Mouse (Mus musculus) neural tube, embryonic 13.5 days (tissue): Measurements from ENCODE around the gene Slc16a9. TPM values are rescaled to one million over a fixed set of nuclear protein-coding genes. Genes with fewer than 3 reads are reported as not detected.
A peak's percentile ranks its signal among the peaks of the same experiment; 100 is the strongest.
"Not testable (repeated sequence)": the region's sequence is repeated elsewhere in the genome, so short reads cannot be mapped to it uniquely, and the experiment has no call there.

ENCODE experiments used
- ATAC-seq: fragments of 200-750 bp; cut with Nextera tagmentation; 2 replicates; pipeline ENCODE4 v1.8.0; 2017; ENCODE audit warnings: low read depth, mild to moderate bottlenecking, moderate TSS enrichment, moderate library complexity
- H3K27ac ChIP-seq: fragments of 300-500 bp; sonication (generic); replicated peaks from 2 replicates; pipeline ENCODE4 v1.5.1; 2015; ENCODE audit warnings: moderate library complexity, mild to moderate bottlenecking, inconsistent platforms
- H3K27me3 ChIP-seq: fragments of 300-500 bp; sonication (generic); 2 replicates; pipeline ENCODE4 v1.6.1; 2015; ENCODE audit warnings: mild to moderate bottlenecking, inconsistent platforms
- H3K36me3 ChIP-seq: fragments of 300-500 bp; sonication (generic); 2 replicates; pipeline ENCODE4 v1.6.1; 2015; ENCODE audit warnings: mild to moderate bottlenecking, inconsistent platforms
- H3K4me1 ChIP-seq: fragments of 300-500 bp; sonication (generic); replicated peaks from 2 replicates; pipeline ENCODE4 v1.6.1; 2015; ENCODE audit warnings: inconsistent platforms
- H3K4me2 ChIP-seq: fragments of 300-500 bp; sonication (generic); 2 replicates; pipeline ENCODE4 v1.6.1; 2015; ENCODE audit warnings: inconsistent platforms, mild to moderate bottlenecking, moderate library complexity
- H3K4me3 ChIP-seq: fragments of 300-500 bp; sonication (generic); 2 replicates; pipeline ENCODE4 v1.5.1; 2015; ENCODE audit warnings: mild to moderate bottlenecking, inconsistent platforms
- H3K9ac ChIP-seq: fragments of 300-500 bp; sonication (generic); 2 replicates; pipeline ENCODE4 v1.6.1; 2015; ENCODE audit warnings: moderate library complexity, mild to moderate bottlenecking, inconsistent platforms
- H3K9me3 ChIP-seq: fragments of 300-500 bp; sonication (generic); 2 replicates; pipeline ENCODE4 v1.6.1; 2016; ENCODE audit warnings: inconsistent platforms
- WGBS: fragments of 180-500 bp; shearing (Covaris S2); methylation state at CpG from one replicate; pipeline ENCODE4 v1.1.7; 2015; 5-methylcytosine and 5-hydroxymethylcytosine counted together
- polyA plus RNA-seq: library from polyadenylated mRNA; unstranded; fragments of >200 nt; fragmentation: Nextera tagmentation; extraction: Ambion mirVana; gene quantifications from 2 replicates; pipeline ENCODE4 v1.2.1, GENCODE M21; 2015

Gene Slc16a9
- polyA plus RNA-seq, 1 experiment from 2014 or later: 1.0 TPM

GRCm38 (mm10) chr10:70220971-70221370 is 23.9 kb upstream of the Slc16a9 start:
- 70% methylated on average over 5 of the region's 5 CpGs for WGBS

DNA sequence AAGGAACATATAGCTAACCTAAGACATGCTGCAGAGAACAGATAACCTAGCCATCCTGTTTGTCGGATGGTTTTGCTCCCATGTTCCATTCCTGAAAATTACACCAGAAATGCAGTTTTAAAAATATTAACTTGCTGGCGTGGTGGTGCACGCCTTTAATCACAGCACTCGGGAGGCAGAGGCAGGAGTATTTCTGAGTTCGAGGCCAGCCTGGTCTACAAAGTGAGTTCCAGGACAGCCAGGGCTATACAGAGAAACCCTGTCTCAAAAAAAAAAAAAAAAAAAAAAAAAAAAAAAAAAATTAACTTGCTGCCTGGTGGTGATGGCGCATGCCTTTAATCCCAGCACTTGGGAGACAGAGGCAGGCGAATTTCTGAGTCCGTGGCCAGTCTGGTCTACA is 22.7 kb upstream of the Slc16a9 start:
- H3K27ac ChIP-seq, H3K4me2 ChIP-seq, H3K27me3 ChIP-seq, H3K4me1 ChIP-seq, ATAC-seq, H3K36me3 ChIP-seq, H3K9me3 ChIP-seq, H3K9ac ChIP-seq, H3K4me3 ChIP-seq: not testable (repeated sequence)
- WGBS: 94% methylated on average over 8 of the region's 8 CpGs

More at GRCm38 (mm10) chr10:70220971-70221370, 23.9 kb upstream of the Slc16a9 start:
- no peak for ATAC-seq
- Histone ChIP-seq H3K4me1 (no peaks in the 10 kb centered on the region), H3K4me2 (no peak overlapping the region), H3K27me3 (no peaks in the 10 kb centered on the region), H3K9me3 (no peaks in the 10 kb centered on the region), H3K4me3 (no peak overlapping the region), H3K36me3 (no peaks in the 10 kb centered on the region), H3K9ac (no peak overlapping the region), H3K27ac (no peak overlapping the region)

DNA sequence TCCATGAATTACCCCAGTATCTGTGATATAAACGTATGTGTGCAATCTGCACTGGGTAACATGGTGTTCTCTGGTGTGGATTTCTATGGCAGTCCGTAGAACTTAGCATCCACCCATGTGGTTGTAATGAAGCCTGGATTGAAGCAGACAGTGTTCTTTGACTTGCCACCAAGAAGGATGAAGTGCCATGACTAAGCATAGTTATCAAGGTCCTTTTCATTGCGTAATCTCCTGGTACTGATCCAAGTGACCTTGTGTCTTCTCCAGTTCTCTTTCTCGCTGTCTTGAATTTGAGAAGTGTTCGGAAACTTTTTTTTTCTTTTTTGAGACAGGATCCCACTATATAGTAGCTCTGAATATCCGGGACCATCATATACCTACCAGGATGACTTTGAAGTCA is 20.3 kb upstream of the Slc16a9 start:
- 90% methylated on average over 6 of the region's 6 CpGs for WGBS
- H3K9me3 ChIP-seq: no peaks in the 10 kb centered on the region
- no peak overlapping the region for H3K4me2 ChIP-seq
- no peak overlapping the region for H3K27ac ChIP-seq
- no peaks in the 10 kb centered on the region for H3K4me1 ChIP-seq
- no peaks in the 10 kb centered on the region for H3K36me3 ChIP-seq
- H3K4me3 ChIP-seq: no peak overlapping the region
- H3K9ac ChIP-seq: no peak overlapping the region
- ATAC-seq: no peak
- H3K27me3 ChIP-seq: no peaks in the 10 kb centered on the region

DNA sequence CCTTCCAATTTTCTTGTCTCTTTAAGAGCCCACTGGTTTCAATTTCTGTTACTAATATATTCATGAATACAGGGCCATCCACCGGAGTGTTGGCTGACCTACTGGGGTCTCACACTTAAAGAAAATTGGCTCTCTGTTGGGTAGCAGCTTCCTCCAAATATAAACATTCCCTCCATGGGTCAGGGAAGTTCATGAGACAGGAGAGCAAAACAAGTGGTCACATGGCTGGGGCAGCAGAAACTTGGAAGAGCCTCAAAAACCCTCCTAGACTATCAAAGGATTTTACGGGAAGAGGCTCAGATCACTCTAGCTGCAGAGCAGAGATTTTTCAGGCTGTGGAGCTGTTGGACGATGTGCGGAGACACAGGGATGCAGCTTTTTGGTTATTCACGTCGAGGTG is 19.1 kb upstream of the Slc16a9 start:
- WGBS: 75% methylated on average over 6 of the region's 6 CpGs
- Histone ChIP-seq H3K4me3 (no peak overlapping the region), H3K27ac (no peak overlapping the region), H3K9ac (no peak overlapping the region), H3K36me3 (no peaks in the 10 kb centered on the region), H3K4me1 (no peaks in the 10 kb centered on the region), H3K27me3 (no peaks in the 10 kb centered on the region), H3K9me3 (no peaks in the 10 kb centered on the region), H3K4me2 (no peak overlapping the region)
- ATAC-seq: no peak

DNA sequence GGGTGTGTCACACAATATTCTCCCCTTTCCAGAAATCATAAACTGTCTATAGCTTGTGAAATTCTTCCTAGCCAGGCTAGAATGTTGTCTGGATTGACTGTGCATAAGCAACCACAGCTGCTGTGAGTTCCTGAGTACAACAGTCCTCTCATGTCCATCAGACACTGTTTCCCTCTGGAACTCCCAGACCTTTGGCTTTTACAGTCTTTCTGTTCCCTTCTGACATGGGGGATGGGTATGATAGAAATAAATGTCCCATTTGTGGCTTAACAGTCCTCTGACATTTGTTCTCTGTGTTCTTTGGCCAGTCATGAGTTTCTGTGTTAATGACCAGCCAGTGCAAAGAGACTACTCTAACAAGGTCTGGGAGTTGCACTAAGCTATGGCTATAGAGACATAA is 18.3 kb upstream of the Slc16a9 start:
- Histone ChIP-seq H3K27ac (no peak overlapping the region), H3K36me3 (no peaks in the 10 kb centered on the region), H3K9ac (no peak overlapping the region), H3K4me1 (no peaks in the 10 kb centered on the region), H3K27me3 (no peaks in the 10 kb centered on the region), H3K4me2 (no peak overlapping the region), H3K9me3 (no peaks in the 10 kb centered on the region), H3K4me3 (no peak overlapping the region)
- ATAC-seq: no peak

DNA sequence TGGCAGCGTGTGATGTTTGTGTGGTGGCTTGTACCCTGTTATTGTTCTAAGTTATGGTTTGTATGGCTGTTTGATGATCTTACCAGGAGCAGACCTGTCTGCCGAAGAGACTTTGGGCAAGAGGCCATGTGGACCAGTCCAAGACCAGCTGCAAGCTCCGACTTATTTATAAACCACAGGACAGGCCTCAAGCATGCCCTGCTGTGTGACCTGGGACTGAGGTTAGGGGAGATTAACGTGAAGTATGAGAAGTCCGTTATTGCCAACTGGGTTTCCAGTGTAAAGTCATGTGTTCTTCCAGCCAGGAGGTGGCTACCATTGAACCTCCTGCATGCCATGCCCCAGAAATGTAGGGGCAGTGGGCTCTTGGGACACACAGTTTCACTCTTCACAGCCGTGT is 14.5 kb upstream of the Slc16a9 start:
- H3K9me3 ChIP-seq: no peaks in the 10 kb centered on the region
- 88% methylated on average over 6 of the region's 6 CpGs for WGBS
- no peak for ATAC-seq
- H3K27me3 ChIP-seq: no peaks in the 10 kb centered on the region
- H3K4me3 ChIP-seq: no peak overlapping the region
- no peak overlapping the region for H3K9ac ChIP-seq
- no peak overlapping the region for H3K4me2 ChIP-seq
- H3K36me3 ChIP-seq: no peaks in the 10 kb centered on the region
- H3K27ac ChIP-seq: no peak overlapping the region
- H3K4me1 ChIP-seq: no peaks in the 10 kb centered on the region

DNA sequence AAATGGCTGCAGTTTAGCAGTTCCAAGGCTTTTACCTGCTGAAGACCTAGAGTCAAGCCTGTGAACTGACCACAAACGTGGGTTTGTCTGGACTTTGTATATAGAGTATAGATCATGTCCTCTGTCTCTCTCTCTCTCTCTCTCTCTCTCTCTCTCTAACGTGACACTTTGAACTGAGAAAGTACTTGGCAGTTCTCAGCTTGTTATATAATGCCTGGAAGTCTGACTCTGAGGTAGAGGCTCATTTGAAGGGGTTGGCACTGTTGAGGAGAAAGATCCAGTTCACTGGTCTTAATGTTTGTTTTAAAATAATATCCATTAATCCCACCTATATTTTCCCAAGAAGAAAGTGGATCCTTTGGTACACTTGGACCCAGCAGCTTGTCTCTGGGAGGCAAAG is 7.0 kb upstream of the Slc16a9 start:
- Histone ChIP-seq H3K4me1 (no peaks in the 10 kb centered on the region), H3K36me3 (no peaks in the 10 kb centered on the region), H3K9ac (no peak overlapping the region), H3K9me3 (0 out of 2 replicates have a peak, but pooled peaks cover 2% of the 10 kb centered on the region), H3K4me3 (no peak overlapping the region), H3K27ac (no peak overlapping the region), H3K27me3 (0 out of 2 replicates have a peak, but pooled peaks cover under 1% of the 10 kb centered on the region), H3K4me2 (no peak overlapping the region)
- WGBS: 76% methylated on average over 2 of the region's 2 CpGs
- no peak for ATAC-seq

DNA sequence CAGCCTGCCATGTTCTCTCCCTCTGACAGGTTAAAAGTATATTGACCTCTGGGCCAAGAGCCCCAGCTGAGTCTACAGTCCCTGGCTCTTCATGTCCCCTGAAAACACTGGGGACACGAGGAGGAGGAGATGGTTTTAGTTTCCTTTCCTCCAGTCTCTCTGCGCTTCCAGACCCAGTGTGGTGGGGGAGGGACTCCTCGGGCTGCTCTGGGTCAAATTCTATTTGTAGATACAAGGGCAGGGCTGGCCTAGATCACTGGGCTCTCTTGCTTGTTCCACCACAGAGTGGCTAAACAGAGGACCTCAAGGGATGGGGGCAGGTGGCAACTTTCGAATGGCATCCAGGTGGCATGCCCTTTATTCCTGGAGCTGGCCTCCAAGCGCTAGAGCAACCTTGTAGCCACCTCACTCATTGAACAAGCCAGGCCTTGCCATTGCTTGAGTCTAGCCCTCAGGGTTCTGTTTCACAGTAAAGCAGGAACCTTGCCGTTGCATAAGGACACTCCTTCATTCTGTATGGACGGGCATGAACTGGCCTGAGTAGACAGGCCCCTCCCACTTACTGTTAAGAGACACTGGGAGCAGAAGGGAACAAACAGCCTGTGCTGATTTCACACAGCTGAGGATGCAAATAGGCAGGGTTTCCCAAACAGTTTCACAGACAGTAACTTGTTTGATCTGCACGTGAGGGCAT is 2.0 kb upstream of the Slc16a9 start:
- Histone ChIP-seq H3K4me2 (no peak overlapping the region), H3K27ac (no peak overlapping the region), H3K4me1 (peaks cover 16% of the 10 kb centered on the region), H3K36me3 (no peaks in the 10 kb centered on the region), H3K9ac (no peak overlapping the region), H3K27me3 (peaks cover 39% of the 10 kb centered on the region), H3K9me3 (0 out of 2 replicates have a peak, but pooled peaks cover 2% of the 10 kb centered on the region), H3K4me3 (no peak overlapping the region)
- 57% methylated on average over 8 of the region's 8 CpGs for WGBS
- no peak for ATAC-seq

DNA sequence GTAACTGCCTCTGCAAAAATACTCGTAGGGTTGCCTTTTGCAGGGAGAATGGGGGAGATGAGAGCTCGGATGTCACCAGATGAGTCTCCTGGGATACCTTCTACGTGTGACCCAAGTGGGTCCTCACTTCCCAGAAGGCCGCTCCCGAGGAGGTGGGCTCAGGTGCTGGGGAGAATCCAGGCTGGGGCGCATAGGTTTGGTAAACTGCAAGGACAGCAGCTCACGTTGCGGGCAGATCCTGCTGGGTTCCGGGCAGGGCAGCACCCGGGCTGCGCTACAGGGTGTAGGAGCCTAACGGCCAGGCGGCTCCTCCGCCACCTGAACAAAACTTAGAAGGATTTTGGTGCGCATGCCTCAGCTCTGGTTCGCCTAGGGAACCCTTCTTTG is 652 bp downstream of the Slc16a9 start:
- Histone ChIP-seq H3K36me3 (no peaks in the 10 kb centered on the region), H3K9me3 (0 out of 2 replicates have a peak, but pooled peaks cover 2% of the 10 kb centered on the region), H3K9ac (peak overlapping the region; percentile 78), H3K27ac (no peak overlapping the region), H3K4me2 (peak overlapping the region; percentile 91), H3K4me3 (peak overlapping the region; percentile 61), H3K4me1 (peaks cover 16% of the 10 kb centered on the region), H3K27me3 (peaks cover 39% of the 10 kb centered on the region)
- 0% methylated on average over 16 of the region's 16 CpGs for WGBS
- ATAC-seq: peak; percentile 45; the same call in 1 of the 2 replicates

DNA sequence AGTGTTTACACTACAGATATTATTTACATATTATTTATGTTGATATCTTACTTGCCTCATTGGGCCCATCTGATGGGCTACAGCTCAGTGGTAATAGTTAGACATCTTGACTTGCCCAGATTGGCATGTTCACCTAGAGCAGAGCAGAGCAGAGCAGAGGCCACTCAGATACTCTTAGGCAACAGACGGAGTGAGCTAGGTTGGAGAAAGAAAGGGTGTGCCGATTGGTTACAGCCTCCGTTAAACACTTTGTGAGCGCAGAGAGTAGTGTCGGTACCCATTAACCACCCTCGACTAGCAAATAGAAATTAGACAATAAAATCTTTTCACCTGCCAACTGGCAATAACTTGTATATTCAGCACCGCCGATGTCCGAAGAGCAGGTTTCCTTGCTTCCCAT is 1.2 kb downstream of the Slc16a9 start:
- H3K27ac ChIP-seq: no peak overlapping the region
- 18% methylated on average over 9 of the region's 9 CpGs for whole genome bisulfite sequencing
- H3K36me3 ChIP-seq: no peaks in the 10 kb centered on the region
- H3K9ac ChIP-seq: peak overlapping the region; percentile 78; the same call in 1 of the 2 replicates
- H3K27me3 ChIP-seq: peaks cover 39% of the 10 kb centered on the region
- ATAC-seq: no peak
- peak overlapping the region; percentile 61 for H3K4me3 ChIP-seq
- H3K9me3 ChIP-seq: 0 out of 2 replicates have a peak, but pooled peaks cover 2% of the 10 kb centered on the region
- peaks cover 16% of the 10 kb centered on the region for H3K4me1 ChIP-seq
- H3K4me2 ChIP-seq: peak overlapping the region; percentile 91

GRCm38 (mm10) chr10:70250354-70250753 is 5.5 kb downstream of the Slc16a9 start:
- Histone ChIP-seq H3K27ac (no peak overlapping the region), H3K4me1 (peaks cover 10% of the 10 kb centered on the region), H3K9me3 (no peaks in the 10 kb centered on the region), H3K4me3 (no peak overlapping the region), H3K4me2 (no peak overlapping the region), H3K36me3 (no peaks in the 10 kb centered on the region), H3K9ac (no peak overlapping the region), H3K27me3 (peaks cover 18% of the 10 kb centered on the region)
- ATAC-seq: no peak
- 90% methylated on average over 4 of the region's 4 CpGs for whole genome bisulfite sequencing

DNA sequence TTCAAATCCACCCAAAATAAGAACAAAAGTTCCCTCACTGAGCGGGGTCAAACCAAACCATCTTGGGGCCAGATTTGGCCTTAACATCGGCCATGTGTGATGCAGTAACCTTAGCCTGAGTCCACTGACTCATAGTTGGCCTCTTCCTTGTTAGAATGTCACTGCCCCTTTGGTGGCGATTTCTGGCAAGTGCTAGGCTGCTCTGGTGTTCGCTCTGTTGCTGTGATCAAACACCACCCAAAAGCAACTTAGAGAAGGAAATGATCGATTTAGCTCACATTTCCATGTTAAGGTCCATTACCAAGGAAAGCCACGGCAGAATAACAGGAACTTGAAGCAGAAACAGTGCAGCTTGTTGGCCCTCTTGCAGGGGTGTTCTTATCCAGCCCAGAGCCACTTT is 5.9 kb downstream of the Slc16a9 start:
- Histone ChIP-seq H3K9me3 (no peaks in the 10 kb centered on the region), H3K27ac (no peak overlapping the region), H3K36me3 (no peaks in the 10 kb centered on the region), H3K4me1 (peaks cover 6% of the 10 kb centered on the region), H3K27me3 (peaks cover 13% of the 10 kb centered on the region), H3K4me2 (no peak overlapping the region), H3K4me3 (no peak overlapping the region), H3K9ac (no peak overlapping the region)
- 90% methylated on average over 6 of the region's 6 CpGs for WGBS
- no peak for ATAC-seq

DNA sequence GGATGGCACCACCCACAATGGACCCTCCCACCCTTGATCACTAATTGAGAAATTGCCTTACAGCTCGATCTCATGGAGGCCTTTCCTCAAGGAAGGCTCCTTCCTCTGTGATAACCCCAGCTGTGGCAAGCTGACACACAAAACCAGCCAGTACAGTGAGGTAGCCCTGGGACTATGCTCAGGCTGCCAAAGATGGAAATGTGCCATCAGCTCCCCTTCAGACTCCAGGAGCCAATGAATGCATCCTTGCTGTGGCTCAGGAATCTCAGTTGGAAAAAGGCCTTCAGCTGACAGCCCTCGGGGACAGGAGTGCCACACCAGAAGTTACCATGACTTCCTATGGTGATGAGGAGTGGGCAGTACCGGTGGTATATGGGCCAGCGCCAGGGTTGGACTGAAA is 9.8 kb downstream of the Slc16a9 start:
- Histone ChIP-seq H3K27me3 (no peaks in the 10 kb centered on the region), H3K4me1 (no peaks in the 10 kb centered on the region), H3K4me3 (no peak overlapping the region), H3K36me3 (no peaks in the 10 kb centered on the region), H3K27ac (no peak overlapping the region), H3K9me3 (no peaks in the 10 kb centered on the region), H3K4me2 (no peak overlapping the region), H3K9ac (no peak overlapping the region)
- ATAC-seq: no peak
- 65% methylated on average over 4 of the region's 4 CpGs for WGBS
